Mouse (Mus musculus) natural killer cell, adult 2 months (primary cell): ENCODE results near the gene Slc1a1.

Source experiments
- DNase-seq, 2 experiments: peaks; one replicate each; pipeline ENCODE4 v3.0.0; 2022; ENCODE audit warnings: low spot score in 2 of 2

Slc1a1 gene

GRCm38 (mm10) chr19:28915602-28916250 is 80.9 kb downstream of the Slc1a1 start:
- DNase-seq = no peak

DNA sequence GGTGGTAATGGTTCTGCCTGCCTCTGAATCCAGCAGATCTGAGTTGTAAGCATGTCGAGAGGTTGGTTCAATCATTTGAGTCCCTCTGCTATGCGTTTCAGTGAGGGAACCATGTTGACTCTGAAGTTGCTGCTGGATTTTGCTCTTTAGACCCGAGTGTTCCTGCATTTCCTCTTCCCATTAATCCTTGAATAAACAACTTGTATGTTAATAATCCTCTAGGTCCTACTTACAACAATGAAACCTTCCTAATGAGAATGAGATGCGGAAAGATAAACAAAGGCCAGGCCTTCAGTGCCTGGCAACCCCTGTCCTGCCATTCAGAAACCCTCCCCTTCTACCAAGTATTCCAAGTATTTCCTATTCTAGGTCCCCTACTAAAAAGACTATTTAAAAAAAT is 81.6 kb downstream of the Slc1a1 start:
- DNase-seq = no peak

GRCm38 (mm10) chr19:28917839-28918238 is 83.0 kb downstream of the Slc1a1 start:
- DNase-seq = no peak

DNA sequence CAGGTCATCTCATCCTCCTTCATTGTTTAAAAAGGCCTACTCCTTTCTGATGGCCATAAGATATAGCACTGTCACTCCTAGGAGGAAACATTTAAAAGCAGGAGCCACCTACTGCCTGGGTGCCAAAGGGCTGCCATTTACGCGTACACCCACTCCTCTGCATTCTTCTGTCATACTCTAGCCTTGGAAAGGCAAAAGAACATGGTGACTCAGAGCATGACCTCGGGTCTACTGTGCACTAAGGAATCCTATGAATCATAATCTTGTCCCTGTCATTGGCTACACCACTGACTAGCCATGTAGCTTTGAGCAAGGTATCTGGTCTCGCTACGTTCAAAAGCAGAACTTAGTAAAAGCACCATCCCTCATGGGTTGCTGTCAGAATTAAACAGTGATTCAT is 91.5 kb downstream of the Slc1a1 start:
- DNase-seq = no peak

GRCm38 (mm10) chr19:28927396-28927795 is 92.5 kb downstream of the Slc1a1 start:
- no peak for DNase-seq

- no peak for DNase-seq
These were observed 94.2 kb downstream of the Slc1a1 start for GRCm38 (mm10) chr19:28929034-28929433.

DNA sequence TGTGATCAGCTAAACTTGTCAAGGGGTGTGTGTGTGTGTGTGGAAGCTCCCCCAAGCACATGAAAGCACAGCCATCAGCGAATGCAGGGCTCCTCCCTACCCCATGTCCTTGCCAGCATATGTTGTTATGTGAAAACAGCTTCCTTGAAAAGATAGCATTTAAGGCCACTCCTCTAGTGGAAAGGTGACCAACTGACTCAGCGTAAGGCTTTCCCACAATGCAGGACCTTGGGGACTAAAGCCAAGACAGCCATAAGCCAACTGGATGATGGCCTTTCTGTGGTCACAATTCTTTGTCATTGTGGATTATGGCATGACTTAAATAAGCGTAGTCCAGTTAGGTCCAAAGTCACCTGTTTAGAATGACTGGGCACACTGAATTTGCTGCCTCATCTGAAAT is 100.0 kb downstream of the Slc1a1 start:
- no peak for DNase-seq

DNA sequence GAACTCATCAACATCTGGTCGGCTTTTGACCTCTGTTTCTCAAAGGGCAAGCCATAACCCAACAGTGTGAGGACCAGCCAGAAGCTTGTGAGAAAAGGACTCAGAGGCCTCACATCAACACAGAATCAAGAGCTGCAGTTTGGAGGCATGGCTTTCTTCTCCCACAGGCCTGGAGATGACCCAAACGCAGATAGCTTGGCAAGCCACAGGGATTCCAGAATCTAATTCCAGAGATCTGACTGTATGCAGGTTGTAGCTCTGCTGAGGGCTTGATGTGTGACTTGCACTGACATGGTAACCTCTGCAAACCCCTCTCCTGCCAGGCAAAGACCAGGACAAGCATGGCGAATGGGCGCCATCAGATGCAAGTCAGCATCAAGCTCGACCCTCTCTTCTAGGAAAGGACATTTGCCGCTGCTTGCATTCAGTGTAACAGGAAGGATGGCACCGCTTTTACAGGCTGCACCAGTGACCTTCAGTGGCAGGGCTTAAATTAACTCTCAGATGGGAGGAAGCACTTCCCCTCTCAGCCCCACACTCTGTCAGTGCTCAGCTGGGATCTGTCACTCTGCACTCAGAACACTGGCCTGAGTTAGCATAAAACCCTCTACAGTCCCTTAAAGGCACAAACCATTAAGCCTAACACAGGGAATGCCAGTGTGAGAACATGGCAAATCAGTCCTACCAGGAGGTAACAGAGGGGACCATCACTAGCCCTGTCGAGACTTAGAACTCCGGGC is 105.5 kb downstream of the Slc1a1 start:
- peak in 1 of 2 experiments; percentile 15 for DNase-seq

- peak; percentile 28 to 60 for DNase-seq
These were observed 106.4 kb downstream of the Slc1a1 start for GRCm38 (mm10) chr19:28941271-28941670.

- no peak for DNase-seq
These were observed 111.9 kb downstream of the Slc1a1 start for GRCm38 (mm10) chr19:28946782-28947181.

- no peak for DNase-seq
These were observed 112.5 kb downstream of the Slc1a1 start for GRCm38 (mm10) chr19:28947311-28947710.

DNA sequence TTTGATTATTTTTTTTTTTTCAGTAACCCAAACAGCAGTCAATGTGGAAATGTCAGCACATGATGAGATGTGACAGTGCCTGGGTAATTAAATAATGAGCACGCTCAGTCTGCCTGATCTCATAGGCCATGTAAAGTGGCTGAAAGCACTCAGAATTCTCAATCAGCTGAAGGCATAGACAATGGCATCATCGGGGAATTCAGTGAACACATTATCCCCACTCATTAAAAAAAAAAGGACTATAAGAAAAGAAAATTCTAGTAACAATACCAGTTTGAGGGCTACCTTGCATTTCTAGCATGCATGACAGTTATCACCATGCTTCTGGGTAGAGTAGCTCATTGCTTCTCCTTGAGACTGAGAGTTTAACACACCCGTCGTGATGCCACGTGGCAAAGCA is 116.4 kb downstream of the Slc1a1 start:
- DNase-seq = no peak

GRCm38 (mm10) chr19:28963113-28963512 is 128.3 kb downstream of the Slc1a1 start:
- DNase-seq = no peak

- no peak for DNase-seq
These were observed 128.6 kb downstream of the Slc1a1 start for GRCm38 (mm10) chr19:28963513-28963841.
